Mouse (Mus musculus): ENCODE data around the gene Zfp219.
"Not testable (repeated sequence)": the region's sequence is repeated elsewhere in the genome, so short reads cannot be mapped to it uniquely, and the experiment has no call there.

The Zfp219 gene

DNA sequence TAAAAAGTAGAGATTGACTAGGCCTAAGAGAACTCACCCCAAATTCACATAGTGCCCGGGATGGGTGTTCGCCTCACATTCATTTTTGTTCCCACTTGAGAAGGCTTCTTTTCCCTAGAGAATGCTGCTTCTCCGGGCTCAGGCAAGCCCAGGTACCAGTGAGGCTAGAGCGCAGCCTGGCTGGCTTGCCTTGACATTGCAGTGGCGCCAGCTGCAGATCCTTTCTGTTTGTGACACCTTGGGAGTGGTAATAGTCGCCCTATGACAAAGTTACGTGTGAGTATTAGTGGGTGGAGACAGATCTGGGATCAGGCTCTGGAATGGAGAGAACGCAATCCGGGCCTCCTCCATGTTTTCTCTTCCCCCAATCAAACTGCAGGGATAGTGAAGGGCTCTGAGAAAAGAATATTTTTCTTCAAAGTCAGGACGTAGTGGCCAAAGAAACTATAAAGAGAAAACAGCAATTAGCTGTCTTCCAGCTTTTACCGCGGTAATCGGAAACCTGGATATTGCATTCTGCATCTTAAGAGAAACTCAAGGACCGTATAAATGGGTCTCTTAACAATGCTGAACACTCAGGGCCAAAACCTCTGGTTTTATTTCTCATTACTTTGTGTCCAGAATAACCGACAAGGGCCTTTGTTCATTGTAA, at the start of gene Zfp219:
Zfp219 (minus strand) TSS at position 248 of the 652 bp plus-strand sequence.
- DNase-seq, result peak; percentile 77

DNA sequence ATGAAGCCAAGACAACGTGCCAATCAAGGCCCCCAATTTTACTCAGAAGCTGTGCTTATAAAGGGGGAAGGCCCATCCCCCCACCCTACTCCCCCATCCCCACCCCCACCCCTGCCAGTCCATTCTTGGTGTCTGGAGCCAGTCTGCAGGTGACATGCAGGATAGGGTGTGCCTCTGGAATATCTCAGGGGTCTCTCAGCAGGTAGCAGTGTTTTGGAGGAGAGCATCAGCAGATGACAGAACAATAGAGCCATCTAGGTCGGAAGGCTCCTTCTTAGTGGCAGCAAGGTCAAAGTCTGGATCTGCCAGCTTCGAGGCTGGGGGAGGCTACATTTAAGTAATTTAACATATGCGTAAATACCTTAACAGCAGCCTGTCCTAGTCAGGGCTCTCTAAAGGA, 45.6 kb upstream of the Zfp219 start:
- no peak for DNase-seq

DNA sequence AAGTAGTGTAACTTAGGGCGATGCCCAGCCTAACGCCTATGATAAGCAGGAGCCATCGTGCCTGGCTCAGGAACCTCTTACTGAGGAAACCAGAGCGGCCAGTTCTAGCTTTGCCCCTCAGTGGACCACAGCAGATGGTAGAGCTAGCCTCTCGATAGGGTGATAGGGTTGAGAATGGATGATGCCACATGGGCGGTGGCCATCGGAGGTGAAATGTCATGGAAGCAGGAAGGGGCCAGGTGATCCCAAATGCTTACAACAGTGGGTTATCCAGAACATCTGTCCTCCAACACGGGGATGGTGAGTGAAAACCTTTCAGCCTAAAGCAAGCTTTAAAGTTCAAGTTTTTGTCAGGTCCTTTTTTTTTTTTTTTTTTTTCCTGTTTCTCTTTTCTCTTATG, 41.3 kb upstream of the Zfp219 start:
- DNase-seq, result no peak

DNA sequence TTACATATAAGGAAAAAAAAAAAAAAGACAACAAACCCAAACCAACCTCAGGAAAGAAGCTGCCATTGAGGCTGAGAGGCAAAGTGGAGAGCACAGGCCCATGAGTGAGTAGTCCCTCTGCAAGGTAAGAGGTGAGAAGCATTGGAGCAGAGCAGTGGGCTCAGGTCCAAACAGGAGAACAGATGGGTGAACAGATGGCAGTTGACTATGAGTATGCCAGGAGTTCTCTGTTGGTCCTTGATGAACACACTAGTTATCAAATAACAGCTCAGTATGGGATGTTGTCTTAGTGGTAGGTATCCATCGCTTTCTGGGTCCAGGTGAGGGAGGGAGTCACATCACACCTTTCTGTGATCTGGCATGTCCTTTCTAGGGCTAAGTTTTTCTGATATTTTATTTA, 40.3 kb upstream of the Zfp219 start:
- no peak for DNase-seq

DNA sequence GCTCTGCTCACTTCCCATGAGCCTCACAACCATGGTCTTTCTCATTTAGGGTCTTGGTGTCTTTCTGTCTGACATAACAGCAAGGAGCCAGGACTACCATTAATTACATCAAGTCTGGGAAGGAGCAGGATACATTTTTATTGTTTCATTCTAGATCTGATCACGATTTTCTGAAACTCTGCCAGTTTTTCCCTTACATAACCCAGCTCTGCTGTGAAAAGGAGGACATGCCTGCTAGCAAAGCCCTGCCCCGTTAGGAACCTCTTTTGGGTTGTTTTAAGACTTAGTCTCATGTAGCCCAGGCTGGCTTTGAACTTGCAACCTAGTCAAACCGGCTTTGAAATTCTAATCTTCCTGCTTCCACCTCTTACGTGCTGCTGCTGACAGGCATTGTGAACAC, 39.4 kb upstream of the Zfp219 start:
- no peak for DNase-seq

DNA sequence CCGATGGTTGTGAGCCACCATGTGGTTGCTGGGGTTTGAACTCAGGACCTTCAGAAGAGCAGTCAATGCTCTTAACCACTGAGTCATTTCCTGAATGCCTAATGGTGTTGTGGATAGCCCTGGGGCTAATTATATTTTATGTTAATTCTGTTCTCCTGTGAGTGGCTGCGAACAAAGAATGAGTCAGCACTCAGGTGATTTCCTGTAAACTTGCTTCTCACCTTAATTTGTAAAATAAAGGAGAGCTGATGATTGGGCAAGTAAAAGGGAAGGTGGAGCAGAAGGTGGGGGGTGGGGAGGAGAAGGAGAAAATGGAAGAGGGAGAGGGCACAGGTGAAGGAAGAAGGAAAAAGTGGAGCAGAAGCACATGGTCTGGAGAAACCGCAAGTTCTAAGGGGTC, 32.2 kb upstream of the Zfp219 start:
- not testable (repeated sequence) for DNase-seq

DNA sequence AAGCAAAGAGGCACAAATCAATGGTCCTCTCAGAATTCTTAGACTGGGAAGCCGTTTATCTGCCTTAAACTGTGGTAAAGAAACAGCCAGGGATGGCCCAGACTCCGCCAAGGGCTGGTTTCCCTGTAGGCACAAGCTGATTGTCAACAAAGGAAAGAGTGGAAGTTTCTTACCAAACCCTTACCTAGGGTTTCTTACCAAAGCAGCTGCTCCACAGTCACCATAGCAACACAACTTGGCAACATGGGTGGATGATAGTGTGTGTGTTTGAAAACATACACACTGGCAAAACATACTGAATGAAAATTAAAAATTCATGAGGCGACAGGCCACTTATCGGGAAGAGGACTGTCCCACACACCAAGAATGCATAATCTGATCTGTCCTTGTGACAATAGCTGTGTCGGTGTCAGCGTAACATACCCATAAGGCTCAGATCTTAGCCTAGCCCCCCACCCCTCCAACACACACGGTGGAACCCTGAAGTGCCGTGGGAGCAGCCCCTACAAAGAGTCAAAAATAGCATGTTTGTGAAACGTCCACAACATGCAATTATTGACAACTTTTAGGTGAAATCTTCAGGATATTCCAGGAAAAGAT, 25.5 kb upstream of the Zfp219 start:
- DNase-seq, result no peak

DNA sequence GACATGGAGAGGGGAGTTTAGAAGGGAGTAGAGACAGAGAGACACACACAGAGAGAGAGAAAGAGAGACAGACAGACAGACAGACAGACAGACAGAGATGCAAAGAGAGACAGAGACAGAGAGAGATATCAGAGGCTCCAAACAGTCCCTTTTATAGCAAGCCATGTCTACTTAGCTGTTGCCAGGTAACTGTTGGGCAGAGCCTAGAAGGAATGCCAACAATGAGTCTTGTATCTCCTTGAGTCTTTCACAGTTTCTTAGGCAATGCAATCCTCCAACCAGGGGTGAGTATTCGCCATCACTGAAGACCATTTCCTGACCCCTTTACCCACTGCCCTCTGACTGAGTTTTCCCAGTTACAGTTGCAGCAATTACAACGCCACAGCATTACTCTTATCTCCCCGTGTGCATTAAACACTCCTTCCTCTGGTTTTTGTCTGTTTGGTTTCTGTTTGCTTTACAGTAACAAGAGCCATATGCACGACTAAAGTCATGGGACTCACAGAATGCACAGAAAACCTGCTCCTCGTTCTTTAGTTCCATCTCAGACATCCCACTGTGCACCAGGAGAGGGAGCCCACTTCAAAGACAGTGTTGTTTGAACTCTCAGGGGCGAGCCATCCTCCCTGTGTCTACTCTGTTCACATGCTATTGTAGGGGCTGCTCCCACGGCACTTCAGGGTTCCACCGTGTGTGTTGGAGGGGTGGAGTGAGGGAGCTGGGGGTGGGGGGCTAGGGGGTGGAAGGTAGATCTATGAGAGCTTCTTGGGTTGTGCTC, 24.6 kb upstream of the Zfp219 start:
- DNase-seq, result peak; percentile 19

DNA sequence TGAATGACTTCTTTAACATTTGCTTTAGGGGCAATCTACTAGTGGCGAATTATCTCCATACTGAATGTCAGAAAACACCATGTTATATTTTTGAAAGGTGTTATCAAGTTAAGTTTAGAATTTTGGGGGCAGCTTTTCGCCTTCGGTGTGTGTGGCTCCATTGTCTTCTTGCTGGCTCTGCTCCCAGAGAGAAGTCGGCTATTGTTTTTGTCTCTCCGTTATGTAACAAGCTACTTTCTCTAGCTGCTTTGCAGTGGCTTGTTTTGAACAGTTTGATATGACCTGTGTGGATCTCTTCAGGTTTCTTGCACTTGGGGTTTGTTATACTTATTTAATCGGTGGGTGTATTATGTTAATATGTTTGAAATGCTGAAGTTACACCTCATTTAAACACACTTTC, 22.9 kb upstream of the Zfp219 start:
- DNase-seq, result peak; percentile 8

DNA sequence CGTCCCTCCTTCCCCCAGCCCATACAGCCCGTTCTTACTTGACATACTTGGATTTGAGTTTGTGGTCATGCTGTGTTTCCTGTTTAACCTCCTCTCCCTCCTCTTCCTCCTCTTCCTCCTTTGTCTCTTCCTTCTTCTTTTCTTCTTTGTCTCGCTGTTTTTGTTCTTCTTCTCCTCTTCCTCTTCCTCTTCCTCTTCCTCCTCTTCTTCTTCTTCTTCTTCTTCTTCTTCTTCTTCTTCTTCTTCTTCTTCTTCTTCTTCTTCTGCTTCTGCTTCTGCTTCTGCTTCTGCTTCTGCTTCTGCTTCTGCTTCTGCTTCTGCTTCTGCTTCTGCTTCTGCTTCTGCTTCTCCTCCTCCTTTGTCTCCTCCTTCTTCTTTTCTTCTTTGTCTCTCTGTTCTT, 21.8 kb upstream of the Zfp219 start, which contains the start of gene Olfr221:
Olfr221 (minus strand) TSS at position 101 of the 400 bp plus-strand sequence.
- not testable (repeated sequence) for DNase-seq

DNA sequence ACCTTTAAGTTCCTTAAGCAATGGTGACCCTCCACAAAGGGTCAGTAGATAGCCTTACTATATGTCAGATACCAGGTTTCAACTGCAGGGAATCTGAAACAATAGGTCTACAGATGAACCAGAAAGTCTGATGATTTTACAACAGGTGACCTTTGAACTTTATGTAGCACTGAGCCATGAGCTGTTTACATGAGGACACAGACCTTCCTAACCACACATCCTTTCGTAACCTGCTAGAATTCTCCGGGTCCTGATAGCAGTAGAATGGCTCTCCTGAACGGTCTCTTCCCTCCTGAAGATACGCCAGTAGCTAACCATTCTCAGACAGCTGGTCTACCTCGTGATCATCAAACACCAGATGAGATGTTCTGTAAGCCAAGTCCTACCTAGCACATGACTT, 18.8 kb upstream of the Zfp219 start:
- no peak for DNase-seq

DNA sequence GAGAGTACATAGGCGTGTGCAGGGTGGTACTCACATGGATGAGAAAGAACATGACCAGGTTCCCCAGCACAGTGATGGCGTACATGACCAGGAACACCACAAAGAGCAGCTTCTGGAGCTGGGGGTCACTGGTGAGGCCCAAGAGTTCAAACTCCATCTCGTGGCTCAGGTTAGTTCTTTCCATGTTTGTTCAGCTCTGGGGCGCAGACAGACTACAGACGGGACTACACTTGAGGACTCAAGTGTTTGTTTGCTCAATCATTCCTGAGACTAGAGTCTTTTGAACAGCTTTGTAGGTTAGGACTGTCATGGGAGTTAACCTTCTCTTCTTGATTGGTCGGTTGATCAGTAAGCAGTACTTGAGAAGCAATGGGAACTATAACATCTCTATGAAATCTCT, 15.4 kb upstream of the Zfp219 start:
- DNase-seq, result no peak

DNA sequence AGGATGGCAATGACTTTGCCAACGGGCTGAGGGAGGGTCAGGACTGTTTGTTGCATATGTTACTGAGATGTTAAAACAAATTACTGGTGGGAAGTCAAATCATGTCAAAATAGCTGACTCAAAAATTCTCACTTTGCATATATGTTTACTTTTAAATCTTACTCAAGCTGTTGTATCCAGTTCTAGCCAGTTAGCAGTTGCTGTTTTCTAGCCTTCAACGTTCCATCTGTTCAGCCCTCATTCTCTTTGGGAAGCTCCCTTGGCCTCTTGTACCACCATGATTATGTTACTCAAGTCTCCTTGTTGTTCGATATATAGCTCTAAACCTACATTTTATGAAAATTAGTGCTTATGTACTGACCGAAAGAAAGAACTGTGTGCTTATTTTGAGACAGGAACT, 5.8 kb upstream of the Zfp219 start:
- no peak for DNase-seq

DNA sequence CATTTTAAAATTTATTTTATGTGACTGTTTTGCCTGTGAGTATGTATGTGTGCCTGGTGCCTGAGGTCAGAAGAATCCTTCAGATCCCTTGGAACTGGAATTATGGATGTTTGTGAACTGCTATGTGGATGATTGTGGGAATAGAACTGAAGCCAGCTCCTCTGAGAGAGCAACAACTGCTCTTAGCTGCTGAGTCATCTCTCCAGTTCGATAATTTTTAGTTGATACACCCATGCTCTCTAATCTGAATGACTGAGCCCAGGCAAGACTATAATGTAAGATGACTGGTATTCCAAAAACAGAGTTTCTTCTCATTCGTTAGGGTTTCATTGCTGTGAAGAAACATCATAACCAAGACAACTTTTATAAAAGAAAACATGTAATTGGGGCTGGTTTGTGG, 3.6 kb upstream of the Zfp219 start:
- no peak for DNase-seq

DNA sequence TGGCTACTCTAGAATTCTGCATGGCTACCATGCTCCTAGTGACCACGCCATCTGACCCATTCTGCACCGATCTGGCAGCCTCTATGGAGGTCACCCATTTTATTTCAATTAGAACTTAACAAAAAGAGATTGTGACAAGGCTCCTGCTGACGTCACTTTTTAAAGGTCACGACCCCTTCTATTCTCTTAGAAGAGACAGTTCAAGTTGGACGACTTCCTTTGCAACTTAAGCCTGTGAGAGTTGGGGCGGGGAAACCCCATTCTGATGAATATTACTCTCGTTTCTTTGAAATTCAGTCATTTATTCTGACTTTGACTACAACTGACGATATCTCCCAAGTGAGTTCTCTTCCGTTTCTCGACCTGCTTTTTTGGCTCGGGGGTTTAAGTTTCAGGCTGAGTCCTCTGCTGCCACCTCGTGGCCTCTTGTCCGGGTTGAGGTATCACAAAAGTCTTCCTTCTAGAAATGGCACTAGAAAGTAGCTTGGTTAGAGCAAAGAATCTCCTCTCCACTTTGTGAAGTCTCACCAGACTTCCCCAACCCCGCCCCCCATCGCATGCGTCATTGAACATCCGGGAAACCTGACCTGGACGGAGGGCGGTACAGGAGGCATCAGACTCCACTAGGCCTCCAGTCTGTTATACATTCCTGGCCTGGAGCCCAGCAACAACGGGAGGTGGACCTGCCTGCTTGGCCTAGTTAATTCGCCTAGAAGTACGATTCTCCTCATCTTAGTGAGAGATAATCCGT, 2.4 kb upstream of the Zfp219 start:
- DNase-seq, result peak; percentile 90

DNA sequence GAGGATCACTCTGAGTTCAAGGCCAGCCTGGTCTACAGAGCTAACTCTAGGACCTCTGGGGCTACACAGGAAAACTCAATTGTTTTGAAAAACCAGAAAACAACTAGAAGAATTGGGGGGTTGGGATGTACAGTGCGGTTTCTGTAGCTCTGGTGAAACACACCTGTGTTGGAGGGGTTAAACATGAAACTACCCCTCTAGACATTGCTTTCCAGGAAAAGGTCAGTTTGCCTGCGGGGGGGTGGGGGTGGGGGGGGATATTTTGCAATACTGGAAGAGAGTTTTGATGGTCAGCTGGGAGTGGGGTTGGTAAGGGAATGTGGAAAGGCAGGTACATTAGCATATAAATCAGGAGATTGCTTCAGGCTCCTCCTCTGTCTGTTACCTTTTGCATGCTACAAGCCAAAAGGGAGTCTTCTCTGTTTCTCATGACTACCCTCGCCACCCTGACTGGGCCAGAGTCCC, 1.7 kb upstream of the Zfp219 start:
- DNase-seq, result no peak

DNA sequence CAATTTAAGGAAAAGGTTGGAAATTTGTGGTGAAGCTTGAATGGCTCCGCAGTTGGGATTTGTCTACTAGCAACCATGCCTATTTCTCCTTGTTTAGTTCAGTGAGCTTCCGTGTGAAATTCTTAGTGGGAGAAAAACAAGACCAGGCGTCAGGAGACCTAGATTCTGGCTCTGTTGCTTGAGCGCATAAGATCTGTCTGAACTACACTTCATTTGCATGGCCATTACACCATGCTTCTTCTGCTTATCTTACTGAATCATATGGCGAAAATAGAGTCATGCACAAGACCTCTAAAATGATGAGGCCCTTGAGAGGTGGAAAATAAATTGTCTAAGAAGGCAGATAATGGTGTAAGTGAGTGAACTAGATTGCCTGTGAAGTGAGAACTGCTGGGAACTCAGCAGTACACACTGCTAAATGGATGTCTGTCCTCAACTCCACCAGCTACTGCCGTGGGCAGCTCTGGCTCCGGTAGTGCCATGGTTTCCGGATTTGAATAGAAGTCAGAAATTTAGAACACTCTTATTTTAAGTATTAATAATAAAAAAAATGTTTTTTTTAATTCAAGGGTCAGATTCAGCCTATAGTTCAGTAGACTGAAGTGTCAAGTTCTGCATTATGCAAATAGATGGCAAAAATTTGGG, 1.2 kb upstream of the Zfp219 start:
- no peak for DNase-seq

DNA sequence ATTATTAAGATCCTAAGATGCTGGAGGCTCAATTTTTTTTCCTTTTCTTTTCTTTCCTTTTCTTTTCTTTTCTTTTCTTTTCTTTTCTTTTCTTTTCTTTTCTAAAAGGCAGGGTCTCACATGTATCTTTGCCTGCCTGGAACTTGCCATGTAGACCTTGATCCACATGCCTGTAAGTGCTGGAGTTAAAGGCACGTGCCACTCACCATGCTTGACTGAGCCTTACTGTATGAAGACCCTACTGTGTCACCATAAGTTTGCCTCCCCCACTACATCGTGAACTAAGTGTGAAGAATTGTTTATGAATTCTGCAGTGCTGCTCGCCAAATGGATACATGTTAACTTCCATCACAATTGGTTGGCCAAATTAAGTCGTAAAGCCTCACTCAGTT, 601 bp upstream of the Zfp219 start:
- no peak for DNase-seq

DNA sequence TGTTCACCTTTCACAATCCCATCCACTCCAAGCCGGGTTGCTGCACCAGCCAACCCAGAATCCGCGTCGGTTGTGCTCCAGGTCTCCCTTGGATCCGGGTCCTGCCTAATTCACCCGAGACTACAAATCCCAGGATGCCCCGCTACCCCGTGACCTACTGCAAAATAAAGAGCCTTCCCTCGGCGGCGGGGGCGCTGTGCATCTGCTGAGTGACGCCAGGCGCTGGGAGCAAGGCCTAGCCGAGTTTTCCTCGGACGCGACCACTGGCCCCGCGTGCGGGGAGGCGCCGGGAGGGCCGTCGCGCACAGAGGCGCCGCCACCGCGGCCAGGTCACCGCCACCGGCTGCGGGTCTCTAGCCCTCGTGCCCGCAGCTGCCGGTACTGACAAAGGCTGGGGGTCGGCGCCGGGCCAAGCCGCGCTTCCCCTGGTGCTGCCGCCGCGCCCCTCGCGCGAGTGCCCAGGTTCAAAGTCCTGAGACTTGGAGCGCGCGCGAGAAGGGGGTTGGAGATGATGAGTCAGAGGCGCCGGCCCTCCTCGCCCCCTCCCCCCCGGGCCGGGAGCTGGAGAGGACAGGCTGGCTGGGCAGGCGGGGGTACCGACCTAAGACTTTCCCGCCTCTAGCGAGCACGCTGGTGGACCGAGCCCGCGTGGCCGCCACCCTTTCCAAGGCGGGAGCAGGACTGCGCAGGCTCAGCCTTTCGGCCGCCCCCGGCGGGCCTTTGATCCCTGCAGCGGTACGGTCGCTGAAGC, 768 bp downstream of the Zfp219 start:
- DNase-seq, result peak; percentile 97

DNA sequence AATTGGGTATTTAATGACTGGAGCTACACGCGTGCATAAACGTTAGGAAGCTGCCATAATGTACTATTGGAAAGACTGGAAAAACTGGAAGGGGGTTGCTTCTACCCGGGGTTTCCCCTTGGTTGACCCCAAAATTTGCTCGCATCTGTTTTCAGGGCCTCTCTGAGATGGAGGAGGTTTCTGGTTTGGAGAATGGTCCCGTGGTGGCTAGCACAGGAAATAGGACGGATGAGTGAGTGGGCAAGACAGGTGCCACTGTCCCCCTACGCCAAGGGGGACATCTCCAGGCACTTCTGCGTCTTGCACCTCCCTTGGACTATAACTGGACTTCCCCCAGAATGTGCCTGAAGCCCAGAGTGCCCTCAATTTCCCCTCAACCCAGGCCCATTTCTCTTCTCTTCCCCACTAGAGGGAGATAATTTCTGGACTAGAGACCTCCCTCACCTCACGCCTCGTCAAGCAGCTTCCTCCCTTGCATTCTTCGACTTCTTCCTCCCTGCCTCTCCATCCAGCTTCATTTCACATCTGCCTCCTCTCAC, 1.4 kb downstream of the Zfp219 start:
- DNase-seq, result no peak

DNA sequence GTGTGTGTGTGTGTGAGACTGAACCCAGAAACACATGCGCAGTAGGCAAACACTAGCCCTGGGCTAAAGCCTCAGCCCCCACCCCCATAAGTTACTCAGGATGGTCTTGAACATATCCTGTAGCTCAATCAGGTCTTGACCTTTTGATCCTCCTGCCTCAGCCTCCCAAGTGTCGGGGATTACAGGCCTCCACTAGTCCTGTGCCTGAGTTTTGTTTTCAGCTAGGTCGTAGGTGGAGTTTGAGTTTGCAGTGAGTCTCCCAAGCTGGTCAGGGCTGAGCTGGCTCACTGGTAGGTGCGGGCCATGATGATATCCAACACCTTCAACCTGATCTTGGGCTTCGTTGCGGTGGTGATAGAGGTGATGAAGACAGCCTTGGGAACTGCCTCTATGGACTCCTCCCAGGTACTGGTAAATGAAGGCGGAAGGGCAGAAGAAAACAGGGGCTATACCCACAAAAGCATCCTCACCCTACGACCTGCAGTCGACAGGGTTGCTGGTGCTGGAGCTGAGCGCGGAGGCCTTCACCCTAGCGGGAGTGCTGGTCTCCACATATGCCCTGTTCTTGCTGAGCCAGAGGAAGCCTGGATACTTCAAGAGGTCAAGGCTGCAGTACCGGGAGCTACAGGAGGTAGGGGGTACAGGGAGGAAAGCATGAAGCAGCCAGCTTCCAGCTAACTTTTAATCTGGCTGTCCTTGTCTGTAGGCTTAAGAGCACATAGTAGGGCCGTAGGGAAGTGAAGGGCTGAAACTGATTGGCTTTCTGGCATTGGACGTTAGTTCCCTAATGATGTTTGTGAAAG, 2.1 kb downstream of the Zfp219 start:
- no peak for DNase-seq
